Mouse (Mus musculus) T-cell, adult 2 months (primary cell): ENCODE data around the gene Fstl4.

Experiments
- DNase-seq: peaks from one replicate; pipeline ENCODE4 v3.0.0; 2022; ENCODE audit warnings: low spot score

The Fstl4 gene

GRCm38 (mm10) chr11:52764461-52764893, at the start of gene Fstl4:
Gene Fstl4, plus strand, starts transcription at chr11:52764634.
- DNase-seq = peak; percentile 10

DNA sequence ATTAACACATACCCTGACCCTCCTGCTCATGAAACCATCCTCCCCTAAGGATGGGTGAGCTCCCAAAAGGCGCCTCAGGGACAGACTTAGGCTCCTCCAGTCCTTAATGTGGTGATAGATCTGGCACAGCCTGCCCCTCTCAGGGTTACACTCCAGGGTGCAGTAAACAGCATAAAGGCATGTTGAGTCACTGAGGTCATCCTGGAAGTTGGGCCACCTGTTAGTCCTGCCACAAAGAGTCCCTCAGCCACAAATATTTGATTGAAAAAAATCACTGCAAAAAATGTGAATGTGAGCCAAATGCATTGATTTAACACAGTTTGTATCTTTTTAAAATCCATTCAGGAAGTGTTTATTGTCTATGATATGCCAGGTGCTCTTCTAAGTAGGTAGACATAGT, 45.9 kb upstream of the Fstl4 start:
- DNase-seq = no peak

- DNase-seq = no peak
Measured at GRCm38 (mm10) chr11:52721087-52721486, 43.3 kb upstream of the Fstl4 start.

DNA sequence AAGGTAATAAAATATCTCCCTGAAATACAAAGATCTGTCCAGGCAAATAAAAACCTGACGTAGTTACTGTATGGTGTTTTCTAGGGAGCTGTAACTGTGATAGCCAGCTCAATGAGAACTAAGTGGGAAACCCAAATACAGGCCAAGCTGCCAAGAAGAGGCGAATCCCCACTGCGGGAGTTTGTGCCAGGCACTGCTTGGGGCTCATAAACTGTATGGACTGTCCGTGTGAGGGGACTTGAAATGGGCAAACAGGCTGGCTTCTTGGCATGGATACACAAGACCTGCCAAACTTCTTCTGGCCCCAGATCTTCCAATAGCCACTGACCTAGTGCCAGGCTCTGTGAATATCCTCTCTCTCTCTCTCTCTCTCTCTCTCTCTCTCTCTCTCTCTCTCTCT, 41.7 kb upstream of the Fstl4 start:
- DNase-seq = no peak

DNA sequence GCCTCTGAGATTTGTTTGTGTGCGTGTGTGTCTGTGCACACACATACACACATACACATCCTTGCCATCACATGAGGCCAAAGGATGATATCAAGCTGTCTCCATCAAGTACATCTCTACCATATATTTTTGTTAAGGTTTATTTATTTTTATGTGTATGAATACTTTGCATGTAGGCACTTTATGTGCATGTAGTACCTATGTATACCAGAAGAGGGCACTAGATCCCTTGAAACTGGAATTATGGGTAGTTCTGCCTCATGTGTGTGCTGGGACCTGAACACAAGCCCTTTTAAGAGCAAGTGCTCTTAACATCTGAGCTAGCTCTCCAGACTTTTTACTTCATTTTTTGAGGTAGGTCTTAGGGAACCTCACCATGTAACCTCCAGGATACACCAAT, 38.4 kb upstream of the Fstl4 start:
- no peak for DNase-seq

DNA sequence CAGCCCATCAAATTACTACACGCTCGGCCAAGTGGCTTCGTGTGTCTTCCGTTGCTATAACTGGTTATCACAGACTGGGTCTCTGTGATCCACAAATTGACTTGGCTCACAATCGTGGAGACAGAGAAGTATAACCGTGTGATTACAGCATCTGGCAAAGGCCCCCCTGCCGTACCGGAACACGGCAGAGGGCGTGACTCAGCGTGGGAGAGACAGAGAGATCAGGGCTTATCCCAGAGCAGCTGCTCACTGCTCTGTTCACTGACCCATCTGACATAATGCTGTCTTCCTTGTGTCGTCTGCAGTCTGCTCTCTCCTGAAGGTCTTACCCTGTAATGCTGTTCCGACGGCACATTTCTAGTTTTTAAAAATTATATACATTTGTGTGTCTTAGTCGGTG, 36.0 kb upstream of the Fstl4 start:
- no peak for DNase-seq

GRCm38 (mm10) chr11:52729890-52730289, 34.5 kb upstream of the Fstl4 start:
- no peak for DNase-seq

GRCm38 (mm10) chr11:52731979-52732378, 32.5 kb upstream of the Fstl4 start:
- DNase-seq = no peak

DNA sequence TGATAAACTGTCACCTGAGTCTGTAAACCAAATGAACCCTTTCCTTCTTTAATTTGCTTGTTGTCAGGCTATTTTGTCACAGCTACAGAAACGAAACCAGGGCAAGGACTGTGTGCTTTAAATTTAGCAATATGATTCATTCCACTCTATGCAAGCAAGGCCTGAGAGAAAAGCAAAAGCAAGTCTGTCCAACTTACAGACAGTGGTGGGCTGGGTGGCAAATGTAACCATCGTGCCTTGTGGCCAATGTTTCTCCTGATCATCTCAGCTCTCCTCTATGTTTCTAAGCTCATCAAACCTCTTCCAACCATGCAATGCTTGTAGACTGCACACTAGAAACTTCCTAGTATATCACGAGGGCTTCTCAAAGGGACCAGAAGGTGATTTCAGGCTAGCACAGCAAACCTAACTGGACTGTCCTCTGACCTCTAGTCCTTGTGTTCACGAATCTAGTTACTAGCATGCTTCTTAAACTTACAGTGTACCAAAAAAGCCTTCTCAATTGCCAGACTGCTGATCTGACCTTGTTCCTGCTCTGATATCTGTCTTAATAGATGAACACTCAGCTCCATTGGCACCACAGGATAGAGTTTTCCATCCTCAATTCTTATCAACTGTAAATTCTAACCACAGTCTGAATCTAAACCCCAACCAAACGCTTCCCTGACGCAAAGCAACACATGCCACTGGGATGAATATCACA, 29.8 kb upstream of the Fstl4 start:
- DNase-seq = no peak

- DNase-seq = no peak
Measured at GRCm38 (mm10) chr11:52739187-52739586, 25.2 kb upstream of the Fstl4 start.

DNA sequence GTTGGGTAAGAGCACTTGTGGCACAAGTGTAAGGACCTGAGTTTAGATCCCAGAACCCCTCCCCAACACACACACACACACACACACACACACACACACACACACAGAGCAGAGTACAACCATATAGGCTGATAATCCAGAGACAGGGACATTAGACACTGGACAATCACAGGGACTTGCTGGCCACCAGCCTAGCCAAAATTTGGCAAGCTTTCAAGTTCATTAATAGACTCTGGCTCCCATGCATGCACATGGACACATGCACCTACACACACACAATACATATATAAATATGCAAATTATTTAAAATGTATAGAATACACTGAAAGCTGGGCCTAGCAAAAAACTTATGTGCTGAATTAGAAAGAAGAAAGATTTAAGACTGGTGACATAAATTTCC, 24.0 kb upstream of the Fstl4 start:
- no peak for DNase-seq

- no peak for DNase-seq
Measured at GRCm38 (mm10) chr11:52743956-52744355, 20.5 kb upstream of the Fstl4 start.

GRCm38 (mm10) chr11:52744593-52745450, 19.6 kb upstream of the Fstl4 start:
- DNase-seq = no peak

- no peak for DNase-seq
Measured at GRCm38 (mm10) chr11:52747206-52747605, 17.2 kb upstream of the Fstl4 start.

DNA sequence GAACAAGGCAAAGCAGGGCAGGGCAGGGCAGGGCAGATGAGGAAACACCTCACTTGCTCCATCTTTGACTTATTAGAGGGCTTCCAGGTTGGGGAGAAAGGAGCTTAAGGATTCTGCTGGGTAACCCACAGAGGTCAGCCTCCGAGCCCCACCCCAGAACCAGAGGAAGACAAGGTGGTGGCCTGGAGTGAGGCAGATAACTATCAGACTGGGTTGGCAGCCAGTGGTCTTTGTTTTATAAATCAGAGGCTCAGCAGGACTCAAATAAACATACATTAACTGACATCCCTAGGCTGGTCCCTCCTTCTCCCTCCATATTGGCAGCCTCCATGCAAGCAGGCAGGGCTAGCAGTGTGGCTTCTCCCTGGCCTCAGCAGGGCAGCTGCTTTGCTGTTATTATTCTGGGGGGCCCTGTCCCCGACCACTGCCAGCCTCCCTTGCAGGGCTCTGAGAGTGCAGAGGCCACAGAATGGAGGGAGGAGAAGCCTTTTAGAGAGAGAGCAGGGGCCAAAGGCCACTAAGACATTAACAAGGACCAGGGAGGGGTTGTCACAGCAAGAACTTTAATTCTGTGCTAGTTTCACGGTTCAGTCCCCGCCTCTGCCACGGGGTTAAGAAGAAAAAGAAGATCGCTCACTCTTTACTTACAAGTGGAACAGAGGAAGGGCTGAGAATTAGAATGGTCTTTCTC, 16.5 kb upstream of the Fstl4 start:
- no peak for DNase-seq

DNA sequence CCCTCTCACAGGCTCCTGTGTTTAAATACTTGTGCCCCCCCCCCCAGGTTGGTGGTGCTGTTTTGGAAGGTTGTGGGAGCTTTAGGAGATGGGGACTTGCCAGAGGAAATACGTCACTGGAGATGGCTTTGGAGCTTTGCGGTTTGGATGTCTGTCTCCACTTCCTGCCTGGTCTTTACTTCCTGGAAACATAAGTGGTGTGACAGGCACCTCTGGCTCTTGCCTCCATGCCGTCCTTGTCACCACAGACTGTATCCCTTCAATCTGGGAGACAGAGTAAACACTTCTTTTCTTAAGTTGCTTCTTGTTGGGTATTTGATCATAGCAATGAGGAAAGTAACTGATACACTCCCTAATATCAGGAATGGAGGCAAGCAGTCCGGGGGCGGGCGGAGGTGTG, 14.4 kb upstream of the Fstl4 start:
- DNase-seq = peak; percentile 20

DNA sequence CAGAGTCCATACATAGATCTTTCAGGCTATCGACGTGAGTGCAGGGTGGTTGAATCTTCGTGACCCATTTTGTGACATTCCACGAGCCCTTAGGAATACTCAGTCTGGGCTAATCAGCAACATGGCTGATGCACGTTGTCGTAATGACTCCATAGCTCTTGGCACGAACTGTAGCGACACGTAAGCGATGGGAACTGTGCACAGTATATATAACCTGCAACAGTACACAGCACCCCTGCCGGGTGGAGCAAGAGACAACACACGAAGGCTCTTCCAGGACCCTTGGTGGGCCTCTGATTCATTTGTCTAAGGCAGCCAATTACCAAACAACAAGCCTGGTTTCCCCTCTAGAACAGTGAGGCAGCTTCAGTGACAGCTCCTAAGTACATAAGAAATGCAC, 11.9 kb upstream of the Fstl4 start:
- no peak for DNase-seq

DNA sequence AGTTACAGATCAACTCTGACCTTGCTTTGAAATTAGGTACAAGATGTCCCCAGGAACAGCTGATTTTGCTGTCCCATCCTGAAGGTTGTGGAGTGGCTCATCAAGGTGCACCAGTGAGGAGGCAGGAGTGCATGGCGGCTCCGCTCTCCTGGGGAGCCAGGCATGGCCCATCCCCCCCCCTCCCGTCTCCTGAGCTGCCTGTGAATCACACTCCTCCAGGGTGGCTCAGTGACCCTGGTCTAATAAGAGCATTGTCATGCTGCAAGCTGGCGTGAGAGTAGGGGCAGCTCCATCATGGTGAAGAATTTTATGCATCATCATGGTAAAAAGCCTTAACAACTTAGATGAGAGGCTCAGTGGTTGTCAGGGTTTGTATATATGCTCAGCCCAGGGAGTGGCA, 11.2 kb upstream of the Fstl4 start:
- no peak for DNase-seq

GRCm38 (mm10) chr11:52761800-52762199, 2.6 kb upstream of the Fstl4 start:
- no peak for DNase-seq

DNA sequence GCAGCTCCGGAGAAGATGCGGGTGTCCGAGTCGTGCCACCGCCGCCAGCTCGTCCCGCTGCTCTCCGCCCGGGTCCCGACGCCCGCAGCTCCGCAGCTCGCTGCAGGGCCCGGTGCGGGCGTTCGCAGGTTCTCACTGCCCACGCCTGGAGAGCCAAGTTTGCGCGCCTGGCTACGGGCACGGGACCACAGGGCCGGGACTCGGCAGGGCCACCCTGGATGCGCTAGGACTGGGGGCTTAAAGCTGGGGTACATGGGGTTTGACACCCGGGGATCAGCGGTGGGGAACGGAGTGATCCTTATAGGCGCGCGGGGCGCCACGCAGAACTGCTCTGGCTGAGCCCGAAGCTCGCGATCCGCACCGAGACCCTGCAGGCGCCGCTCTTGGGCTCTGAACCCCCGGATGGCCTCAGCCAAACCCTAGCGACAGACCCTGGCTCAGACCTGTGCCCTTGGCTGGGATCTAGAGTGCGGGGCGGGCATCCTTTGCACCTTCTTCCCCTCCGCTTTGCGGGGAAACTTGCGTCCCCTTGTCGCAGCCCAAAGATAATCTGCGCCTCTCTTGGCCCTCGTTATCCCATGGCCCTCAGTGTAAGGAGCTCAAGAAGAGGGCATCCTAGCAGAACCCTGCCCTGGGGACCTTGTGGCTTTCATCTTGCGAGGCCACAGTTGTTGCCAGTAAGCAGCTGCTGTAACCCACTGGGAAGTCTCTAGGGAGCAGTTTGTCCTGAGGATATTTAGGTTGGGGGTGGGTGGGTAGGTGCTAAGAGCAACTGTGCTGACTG, 652 bp downstream of the Fstl4 start:
- no peak for DNase-seq

DNA sequence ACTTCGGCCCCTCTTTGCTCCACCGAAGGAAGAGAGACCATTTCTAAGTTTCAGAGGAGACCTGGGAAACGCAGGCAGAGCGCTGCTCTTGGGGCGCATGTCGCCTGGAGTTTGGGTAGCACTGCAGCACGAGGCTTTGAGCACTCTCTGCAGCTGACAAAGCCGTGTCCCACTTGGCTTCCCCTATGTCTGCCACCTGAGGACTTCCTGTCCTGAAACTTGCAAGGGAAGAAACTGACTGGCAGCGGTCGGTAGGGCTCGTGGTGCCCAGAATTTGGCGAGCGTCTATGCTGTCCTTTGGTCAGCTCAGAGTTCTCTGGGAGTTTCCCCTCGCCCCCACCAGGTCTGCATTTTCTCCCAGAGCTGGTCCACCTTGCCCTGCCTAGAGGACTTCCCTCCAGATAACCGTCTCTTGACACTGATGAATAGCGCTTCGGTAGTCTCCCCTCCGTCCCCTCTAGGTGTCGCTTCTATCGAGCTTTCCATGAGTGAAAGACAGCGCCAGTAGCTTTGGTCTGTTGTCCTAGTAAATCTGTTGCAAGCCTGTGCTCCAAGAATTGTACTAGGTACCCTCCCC, 1.3 kb downstream of the Fstl4 start:
- no peak for DNase-seq

- DNase-seq = no peak
Measured at GRCm38 (mm10) chr11:52767921-52768320, 3.5 kb downstream of the Fstl4 start.
